15 mouse cellular contexts compared by ENCODE assay signal in the genomic region with DNA sequence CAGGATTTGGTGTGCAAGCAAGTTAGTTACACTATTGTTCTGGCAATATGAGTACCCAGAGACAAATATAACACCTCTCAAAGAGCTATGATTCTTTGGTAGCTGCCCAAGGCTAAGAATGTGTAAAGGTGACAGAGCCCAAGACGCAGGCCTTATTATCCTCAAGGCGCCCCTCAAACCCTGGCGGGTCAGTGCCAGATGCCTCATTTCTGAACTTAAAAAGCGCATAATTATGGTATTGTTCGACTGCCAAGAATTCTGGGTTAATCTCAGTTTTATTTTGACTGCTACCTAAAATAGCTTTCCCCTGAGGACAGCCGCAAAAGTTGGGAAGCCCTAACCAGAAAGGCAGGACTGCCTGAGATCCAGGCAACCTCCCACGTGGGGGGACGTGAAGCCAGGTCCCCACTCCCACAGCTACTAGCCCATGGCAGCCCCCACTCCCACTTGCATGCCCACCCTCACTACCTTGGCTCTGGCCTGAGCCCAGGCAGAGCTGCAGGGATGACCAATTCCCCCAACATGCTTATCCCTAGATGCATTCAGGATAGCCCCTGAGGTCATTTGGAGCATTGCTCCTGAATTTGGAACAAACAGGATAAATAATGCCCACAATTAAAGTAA.
DNase-seq lines count a peak whose midpoint lies in the region; ATAC-seq and TF ChIP-seq lines count a peak whose summit lies in the region.
"Had no signal": no experiment of that assay in that cellular context is flagged by ENCODE, and none has a peak within 500 bp of the region (broad histone marks: within the 10 kb centered on the region; RNA-seq: fewer than 3 reads in every experiment).

No protein-coding gene starts in this region.

- DNase-seq in forebrain, embryonic 14.5 days (ENCODE audit: low spot score), result peak; percentile 8
- no peak for DNase-seq in forebrain, embryonic 11.5 days (ENCODE audit: low spot score)
- DNase-seq in limb, embryonic 14.5 days (ENCODE audit: low spot score), result peak; percentile 69
- no peak for DNase-seq in T-cell, adult 2 months (ENCODE audit: low spot score)
- no peak for DNase-seq in lung, postnatal 25 days (ENCODE audit: low spot score)
- DNase-seq: adrenal gland, adult 8-10 months; cerebellum, adult 11 months; kidney, adult 2 months; left cerebral cortex, postnatal 4 days; lung, postnatal 36 days; right cerebral cortex, postnatal 25 days had no signal

- H3K9ac ChIP-seq in forebrain, embryonic 14.5 days (ENCODE audit: low read length), result no peak overlapping the region
- no peak overlapping the region for H3K9ac ChIP-seq in forebrain, embryonic 11.5 days (ENCODE audit: low read length)
- no peak overlapping the region for H3K9ac ChIP-seq in intestine, embryonic 15.5 days
- no peak overlapping the region for H3K9ac ChIP-seq in intestine, postnatal 0 days (ENCODE audit: low read depth, low read length)
- no peak overlapping the region for H3K9ac ChIP-seq in limb, embryonic 14.5 days (ENCODE audit: low read depth, low read length, severe bottlenecking)
- H3K9ac ChIP-seq: neural tube, embryonic 12.5 days had no signal

- no peak overlapping the region for H3K27ac ChIP-seq in forebrain, embryonic 14.5 days (ENCODE audit: low read depth, low read length)
- no peak overlapping the region for H3K27ac ChIP-seq in forebrain, embryonic 11.5 days (ENCODE audit: low read depth, low read length)
- no peak overlapping the region for H3K27ac ChIP-seq in intestine, embryonic 15.5 days
- no peak overlapping the region for H3K27ac ChIP-seq in intestine, postnatal 0 days (ENCODE audit: low read depth, low read length)
- H3K27ac ChIP-seq in bone marrow macrophage, adult 2 months (ENCODE audit: insufficient read depth, low read depth, low read length), result peak overlapping the region; percentile 65
- 0 out of 2 replicates have a peak overlapping the region, but pooled peaks have one; percentile 10 for H3K27ac ChIP-seq in limb, embryonic 14.5 days (replicated peaks; ENCODE audit: low read depth, low read length)
- H3K27ac ChIP-seq: neural tube, embryonic 12.5 days had no signal

- H3K4me2 ChIP-seq in forebrain, embryonic 14.5 days (ENCODE audit: low read length), result no peak overlapping the region
- H3K4me2 ChIP-seq in forebrain, embryonic 11.5 days (ENCODE audit: low read depth, low read length, severe bottlenecking), result no peak overlapping the region
- H3K4me2 ChIP-seq in intestine, embryonic 15.5 days (replicated peaks), result no peak overlapping the region
- H3K4me2 ChIP-seq in intestine, postnatal 0 days (replicated peaks; ENCODE audit: low read depth), result no peak overlapping the region
- peak overlapping the region; percentile 25; the same call in 1 of the 2 replicates for H3K4me2 ChIP-seq in limb, embryonic 14.5 days (replicated peaks; ENCODE audit: low read depth, low read length, severe bottlenecking)
- H3K4me2 ChIP-seq: neural tube, embryonic 12.5 days had no signal

- 28% methylated on average over 8 of the region's 8 CpGs for WGBS in forebrain, embryonic 14.5 days
- WGBS in forebrain, embryonic 11.5 days, result 41% methylated on average over 8 of the region's 8 CpGs
- 63% methylated on average over 8 of the region's 8 CpGs for WGBS in intestine, embryonic 15.5 days
- 68% methylated on average over 8 of the region's 8 CpGs for WGBS in intestine, postnatal 0 days
- WGBS in limb, embryonic 14.5 days, result 25% methylated on average over 8 of the region's 8 CpGs

- TF ChIP-seq POLR2A in bone marrow macrophage, adult 2 months (IDR thresholded peaks at IDR 0.05; ENCODE audit: borderline replicate concordance, low read depth, low read length), result no peak
- no peak for TF ChIP-seq POLR2A in limb, embryonic 14.5 days (IDR thresholded peaks at IDR 0.05; ENCODE audit: borderline replicate concordance, extremely low read depth, insufficient read depth, insufficient read length)

- peaks cover 11% of the 10 kb centered on the region; the same call in 1 of the 2 replicates for H3K4me1 ChIP-seq in forebrain, embryonic 14.5 days (ENCODE audit: control insufficient read depth, insufficient read depth, low read length)
- H3K4me1 ChIP-seq in forebrain, embryonic 11.5 days (replicated peaks; ENCODE audit: control insufficient read depth, insufficient read depth, low read length), result peaks cover 9% of the 10 kb centered on the region; the same call in 1 of the 2 replicates
- peaks cover 6% of the 10 kb centered on the region; the same call in 1 of the 2 replicates for H3K4me1 ChIP-seq in intestine, embryonic 15.5 days (replicated peaks)
- H3K4me1 ChIP-seq in intestine, postnatal 0 days (replicated peaks; ENCODE audit: control insufficient read depth, insufficient read depth, low read length), result no peaks in the 10 kb centered on the region
- H3K4me1 ChIP-seq in bone marrow macrophage, adult 2 months (ENCODE audit: control insufficient read depth, insufficient read depth, low read length), result peaks cover 63% of the 10 kb centered on the region
- H3K4me1 ChIP-seq in limb, embryonic 14.5 days (ENCODE audit: control insufficient read depth, insufficient read depth, low read length), result peaks cover 23% of the 10 kb centered on the region

- H3K4me3 ChIP-seq in forebrain, embryonic 14.5 days (ENCODE audit: low read depth, low read length), result no peak overlapping the region
- no peak overlapping the region for H3K4me3 ChIP-seq in forebrain, embryonic 11.5 days (ENCODE audit: low read depth, low read length)
- no peak overlapping the region for H3K4me3 ChIP-seq in intestine, embryonic 15.5 days (replicated peaks)
- no peak overlapping the region for H3K4me3 ChIP-seq in intestine, postnatal 0 days (ENCODE audit: low read depth, low read length)
- no peak overlapping the region for H3K4me3 ChIP-seq in bone marrow macrophage, adult 2 months (ENCODE audit: insufficient read depth, low read length)
- no peak overlapping the region for H3K4me3 ChIP-seq in limb, embryonic 14.5 days (replicated peaks; ENCODE audit: low read length)
- H3K4me3 ChIP-seq: neural tube, embryonic 12.5 days had no signal

- H3K36me3 ChIP-seq in forebrain, embryonic 14.5 days (ENCODE audit: control insufficient read depth, insufficient read depth, low read length), result no peaks in the 10 kb centered on the region
- no peaks in the 10 kb centered on the region for H3K36me3 ChIP-seq in forebrain, embryonic 11.5 days (ENCODE audit: control insufficient read depth, insufficient read depth, low read length)
- no peaks in the 10 kb centered on the region for H3K36me3 ChIP-seq in intestine, embryonic 15.5 days
- H3K36me3 ChIP-seq in intestine, postnatal 0 days (ENCODE audit: control insufficient read depth, insufficient read depth), result no peaks in the 10 kb centered on the region
- H3K36me3 ChIP-seq in limb, embryonic 14.5 days (ENCODE audit: control insufficient read depth, insufficient read depth, low read length), result no peaks in the 10 kb centered on the region
- H3K36me3 ChIP-seq: neural tube, embryonic 12.5 days had no signal

- no peaks in the 10 kb centered on the region for H3K27me3 ChIP-seq in forebrain, embryonic 14.5 days (replicated peaks; ENCODE audit: control insufficient read depth, insufficient read depth, low read length)
- no peaks in the 10 kb centered on the region for H3K27me3 ChIP-seq in forebrain, embryonic 11.5 days (ENCODE audit: control insufficient read depth, insufficient read depth, low read length)
- H3K27me3 ChIP-seq in intestine, embryonic 15.5 days (replicated peaks), result no peaks in the 10 kb centered on the region
- no peaks in the 10 kb centered on the region for H3K27me3 ChIP-seq in intestine, postnatal 0 days (replicated peaks; ENCODE audit: control insufficient read depth, insufficient read depth, low read length)
- H3K27me3 ChIP-seq in limb, embryonic 14.5 days (ENCODE audit: control insufficient read depth, insufficient read depth, low read length), result no peaks in the 10 kb centered on the region
- H3K27me3 ChIP-seq: neural tube, embryonic 12.5 days had no signal

- no peak for TF ChIP-seq CTCF in intestine, postnatal 0 days (IDR thresholded peaks at IDR 0.05; ENCODE audit: low read depth)
- no peak for TF ChIP-seq CTCF in bone marrow macrophage, adult 2 months (IDR thresholded peaks at IDR 0.05; ENCODE audit: low read depth, low read length)

- ATAC-seq in forebrain, embryonic 14.5 days, result peak; percentile 37; the same call in 1 of the 2 replicates
- ATAC-seq in forebrain, embryonic 11.5 days (replicated peaks; ENCODE audit: low FRiP score), result no peak
- peak; percentile 20; the same call in 1 of the 2 replicates for ATAC-seq in intestine, embryonic 15.5 days
- ATAC-seq in intestine, postnatal 0 days, result no peak
- peak; percentile 66 for ATAC-seq in limb, embryonic 14.5 days (ENCODE audit: low FRiP score, low read depth)

- H3K9me3 ChIP-seq in forebrain, embryonic 14.5 days (replicated peaks; ENCODE audit: control insufficient read depth, low read length), result no peaks in the 10 kb centered on the region
- no peaks in the 10 kb centered on the region for H3K9me3 ChIP-seq in forebrain, embryonic 11.5 days (ENCODE audit: control insufficient read depth, low read length)
- H3K9me3 ChIP-seq in intestine, embryonic 15.5 days, result no peaks in the 10 kb centered on the region
- H3K9me3 ChIP-seq in intestine, postnatal 0 days (ENCODE audit: control insufficient read depth), result no peaks in the 10 kb centered on the region
- no peaks in the 10 kb centered on the region for H3K9me3 ChIP-seq in limb, embryonic 14.5 days (ENCODE audit: control insufficient read depth, low read length)
- H3K9me3 ChIP-seq: neural tube, embryonic 12.5 days had no signal

Comparison
In these comparisons a context has a peak if more than half of its experiments do, and no peak if none do; other contexts are left out.
1. ATAC-seq: peak in forebrain, embryonic 14.5 days (single experiment), intestine, embryonic 15.5 days (single experiment) and limb, embryonic 14.5 days (single experiment); none in forebrain, embryonic 11.5 days (single experiment) and intestine, postnatal 0 days (single experiment).
2. DNase-seq: peak in forebrain, embryonic 14.5 days (single experiment) and limb, embryonic 14.5 days (single experiment); none in forebrain, embryonic 11.5 days (single experiment), T-cell, adult 2 months (single experiment) and lung, postnatal 25 days (single experiment).
3. H3K27ac ChIP-seq: peak in bone marrow macrophage, adult 2 months (single experiment) and limb, embryonic 14.5 days (single experiment); none in forebrain, embryonic 14.5 days (single experiment), forebrain, embryonic 11.5 days (single experiment), intestine, embryonic 15.5 days (single experiment) and intestine, postnatal 0 days (single experiment).